Mouse (Mus musculus): ENCODE data around the gene Matn4. TPM values are rescaled to one million over a fixed set of nuclear protein-coding genes. Genes with fewer than 3 reads are reported as not detected.

Matn4 gene
- polyA plus RNA-seq (2015; fragmentation: Nextera tagmentation; extraction: Ambion mirVana), result 66.0 and 105 TPM in 2 replicates

DNA sequence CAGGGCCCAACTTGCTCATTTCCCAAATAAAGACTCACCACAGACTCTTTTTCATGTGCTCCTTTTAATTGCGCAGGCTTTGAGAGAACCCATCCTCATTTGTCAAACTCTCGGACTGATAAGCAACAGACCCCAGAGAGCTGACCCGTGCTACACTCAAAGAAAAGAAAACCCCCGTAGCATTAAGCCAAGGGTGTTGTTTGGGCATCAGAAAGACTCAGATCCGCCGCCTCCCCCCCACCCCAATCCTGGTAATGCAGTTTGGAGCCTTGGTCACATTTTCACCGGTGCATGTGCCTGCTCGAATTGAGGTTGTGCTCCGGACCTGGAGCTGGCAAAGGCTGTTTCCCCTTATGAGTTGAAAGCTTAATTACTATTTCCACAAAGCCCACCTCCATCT, at the start of gene Matn4:
Gene Matn4, minus strand, starts transcription at position 101 of the 400 bp plus-strand sequence.
- WGBS, result 5% methylated on average over 9 of the region's 9 CpGs
- H3K27ac ChIP-seq, result peak within 1 kb of the TSS; percentile 76

DNA sequence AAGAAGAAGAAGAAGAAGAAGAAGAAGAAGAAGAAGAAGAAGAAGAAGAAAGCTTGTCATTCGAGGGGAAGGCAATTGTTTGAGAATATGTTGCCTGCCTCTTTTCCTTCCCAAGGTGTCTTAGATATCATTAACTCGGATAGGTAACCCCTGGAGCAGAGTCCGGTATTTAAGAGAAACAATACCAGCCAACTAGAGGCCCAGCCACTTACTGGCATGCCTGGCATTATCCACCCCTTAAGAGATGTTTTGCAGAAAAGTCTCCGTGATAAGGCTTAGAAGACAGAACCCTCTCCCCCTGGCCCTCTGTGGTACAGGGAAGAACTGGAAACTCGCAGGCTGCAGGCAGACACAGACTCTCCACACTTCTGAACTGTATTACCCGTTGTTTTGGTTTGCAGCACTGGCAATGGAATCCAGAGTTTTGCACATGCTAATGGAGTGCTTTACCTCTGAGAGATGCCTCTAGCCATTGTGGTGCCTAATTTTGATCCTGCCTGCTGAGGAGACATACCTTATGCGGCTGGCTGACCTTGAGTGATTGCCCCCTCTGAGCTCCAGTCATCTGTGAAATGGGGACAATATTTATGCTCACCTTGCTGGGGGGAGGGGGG, 49.0 kb upstream of the Matn4 start:
- Histone ChIP-seq H3K4me3 (no peak overlapping the region), H3K4me1 (peaks cover 49% of the 10 kb centered on the region), H3K27ac (no peak overlapping the region), H3K36me3 (no peaks in the 10 kb centered on the region), H3K27me3 (no peaks in the 10 kb centered on the region), H3K9me3 (no peaks in the 10 kb centered on the region), H3K4me2 (no peak overlapping the region), H3K9ac (no peak overlapping the region)
- WGBS, result 63% methylated on average over 7 of the region's 7 CpGs
- ATAC-seq (ENCODE audit: insufficient number of reproducible peaks, insufficient read depth, low FRiP score, low TSS enrichment, low read depth), result no peak

More for the DNA sequence above, at the start of gene Matn4:
- Histone ChIP-seq H3K27me3 (peaks cover 99% of the 10 kb centered on the region), H3K4me3 (peak within 1 kb of the TSS; percentile 44), H3K9me3 (no peaks in the 10 kb centered on the region), H3K4me2 (peak within 1 kb of the TSS; percentile 65), H3K4me1 (peaks cover 46% of the 10 kb centered on the region), H3K36me3 (no peaks in the 10 kb centered on the region), H3K9ac (peak within 1 kb of the TSS; percentile 67)
- no peak for ATAC-seq (ENCODE audit: insufficient number of reproducible peaks, insufficient read depth, low FRiP score, low TSS enrichment, low read depth)

DNA sequence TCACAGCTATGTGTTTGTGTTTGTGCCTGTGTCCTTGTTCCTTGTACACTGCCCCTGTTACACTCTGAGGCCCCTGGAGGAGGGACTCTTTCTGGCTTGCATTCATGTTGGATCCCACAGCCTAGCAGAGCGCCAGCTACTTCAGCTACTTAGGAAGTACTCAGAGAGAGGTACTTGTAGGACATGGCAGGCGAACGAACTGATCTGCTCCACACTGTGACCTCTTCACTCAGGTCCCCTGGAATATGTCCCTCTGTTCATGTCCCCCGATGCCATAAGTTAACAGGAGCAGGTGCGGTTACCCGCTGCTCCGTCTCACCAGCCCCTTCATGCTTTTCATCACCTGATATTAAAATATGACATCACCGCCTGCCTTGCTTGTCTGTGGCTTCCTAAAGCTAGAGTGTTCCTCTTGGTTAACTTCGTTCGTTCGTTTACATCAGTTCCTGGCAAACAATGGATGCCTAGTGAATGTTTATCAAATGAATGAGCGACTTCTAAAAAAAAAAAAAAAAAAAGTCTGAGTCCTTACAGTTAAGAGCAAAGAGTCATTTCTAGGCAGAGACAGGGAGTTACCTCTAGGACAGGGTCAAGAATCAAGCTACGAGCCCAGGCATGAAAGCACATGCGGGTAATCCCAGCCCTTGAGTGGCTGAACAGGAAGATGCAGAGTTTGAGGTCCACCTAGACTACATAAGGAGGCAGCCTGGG, 48.2 kb upstream of the Matn4 start:
- 83% methylated on average over 14 of the region's 14 CpGs for WGBS
- no peaks in the 10 kb centered on the region for H3K27me3 ChIP-seq
- H3K4me2 ChIP-seq, result no peak overlapping the region
- no peak overlapping the region for H3K9ac ChIP-seq
- ATAC-seq (ENCODE audit: insufficient number of reproducible peaks, insufficient read depth, low FRiP score, low TSS enrichment, low read depth), result no peak
- H3K4me1 ChIP-seq, result peaks cover 53% of the 10 kb centered on the region
- no peaks in the 10 kb centered on the region for H3K9me3 ChIP-seq
- H3K4me3 ChIP-seq, result no peak overlapping the region
- no peak overlapping the region for H3K27ac ChIP-seq
- H3K36me3 ChIP-seq, result no peaks in the 10 kb centered on the region

DNA sequence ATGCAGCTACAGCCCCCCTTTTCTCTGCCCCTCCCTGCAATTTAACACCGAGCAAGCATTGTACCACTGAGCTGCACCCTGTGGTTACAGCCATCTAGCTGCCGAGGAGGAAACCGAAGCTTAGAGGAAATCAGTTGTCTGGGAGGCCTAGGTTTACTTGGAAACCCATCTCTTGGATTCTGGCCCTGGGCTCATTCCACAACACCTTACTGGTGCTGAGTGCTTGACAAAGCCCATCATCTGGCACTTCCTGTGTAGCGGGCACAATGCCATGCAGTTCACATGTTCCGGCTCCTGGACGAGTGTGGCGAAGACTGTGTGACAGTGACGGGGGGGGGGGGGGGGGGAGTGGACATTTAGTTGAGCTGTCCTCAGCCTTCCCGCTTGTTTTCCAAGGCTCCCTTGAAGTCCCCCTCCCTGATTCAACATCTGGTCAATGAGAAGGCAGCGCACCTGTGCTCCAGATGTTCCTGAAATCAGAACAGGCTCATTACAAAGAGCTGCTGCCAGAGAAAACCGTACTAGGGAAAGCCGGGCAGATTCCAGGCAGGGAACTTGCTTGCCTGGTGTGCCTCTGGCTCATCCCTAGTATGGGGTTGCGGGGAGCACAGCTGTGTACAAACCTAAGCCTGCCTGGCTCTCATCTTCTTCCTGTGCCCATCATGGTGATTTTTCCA, 47.2 kb upstream of the Matn4 start:
- WGBS, result 23% methylated on average over 13 of the region's 13 CpGs
- Histone ChIP-seq H3K27ac (peak overlapping the region; percentile 68), H3K4me3 (no peak overlapping the region), H3K9me3 (no peaks in the 10 kb centered on the region), H3K27me3 (no peaks in the 10 kb centered on the region), H3K4me2 (peak overlapping the region; percentile 9; the same call in 1 of the 2 replicates), H3K36me3 (no peaks in the 10 kb centered on the region), H3K4me1 (peaks cover 53% of the 10 kb centered on the region), H3K9ac (no peak overlapping the region)
- ATAC-seq (ENCODE audit: insufficient number of reproducible peaks, insufficient read depth, low FRiP score, low TSS enrichment, low read depth), result no peak

DNA sequence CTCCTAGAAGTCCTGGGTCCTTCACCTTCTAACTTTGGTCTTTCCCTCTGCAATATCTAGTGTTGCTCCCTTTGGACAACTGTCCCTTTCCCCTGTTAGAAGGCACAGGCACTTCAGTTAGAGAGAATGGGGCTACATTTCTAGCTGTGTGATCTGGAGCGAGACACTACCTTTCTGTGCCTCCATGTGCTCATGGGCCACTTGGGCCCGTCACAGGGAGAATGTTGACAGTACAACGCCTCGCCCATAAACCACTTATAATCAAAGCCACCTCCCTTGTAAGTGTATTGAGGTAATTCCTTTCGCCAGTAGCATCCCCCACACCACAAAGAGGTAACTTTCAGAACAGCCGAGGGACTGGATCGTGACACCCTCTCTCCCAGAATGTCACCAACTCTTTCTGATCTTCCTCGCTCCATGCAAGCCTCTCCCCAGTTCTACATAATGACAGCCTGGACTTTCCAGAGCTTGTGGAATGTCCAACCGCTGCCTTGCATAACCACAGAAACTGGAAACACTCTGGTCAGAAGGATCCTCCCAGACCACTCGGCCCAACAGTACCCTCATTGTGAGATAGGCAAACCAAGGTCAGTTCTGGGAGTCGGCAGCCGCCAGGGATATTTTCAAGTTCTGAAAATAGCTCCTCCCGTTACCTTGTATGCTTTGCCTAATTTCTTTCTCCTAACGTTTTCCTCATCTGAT, 44.5 kb upstream of the Matn4 start:
- WGBS, result 81% methylated on average over 14 of the region's 14 CpGs
- Histone ChIP-seq H3K36me3 (no peaks in the 10 kb centered on the region), H3K4me2 (no peak overlapping the region), H3K27ac (peak overlapping the region; percentile 55), H3K27me3 (no peaks in the 10 kb centered on the region), H3K4me1 (peaks cover 33% of the 10 kb centered on the region), H3K9me3 (no peaks in the 10 kb centered on the region), H3K9ac (no peak overlapping the region), H3K4me3 (no peak overlapping the region)
- ATAC-seq (ENCODE audit: insufficient number of reproducible peaks, insufficient read depth, low FRiP score, low TSS enrichment, low read depth), result no peak

DNA sequence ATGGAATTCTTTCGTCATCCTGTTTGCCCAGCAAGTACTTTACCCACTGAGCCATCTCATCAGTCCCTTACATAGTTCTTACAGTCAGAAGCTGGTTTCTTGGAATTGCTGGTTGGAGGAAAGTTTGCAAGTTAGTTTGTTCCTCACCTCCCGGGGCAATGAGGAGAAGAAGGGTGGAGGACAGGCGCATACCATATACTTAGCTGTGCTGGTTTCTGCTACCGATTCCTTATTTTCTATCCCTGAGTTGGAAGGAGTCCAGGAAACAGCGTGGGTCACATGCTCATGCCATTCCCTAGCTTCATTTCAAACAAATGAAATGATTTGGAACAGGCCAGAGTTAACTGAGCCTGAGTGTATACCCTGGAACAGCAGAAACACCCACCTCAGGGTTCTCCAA, 44.0 kb upstream of the Matn4 start:
- H3K9me3 ChIP-seq, result no peaks in the 10 kb centered on the region
- H3K4me1 ChIP-seq, result peaks cover 33% of the 10 kb centered on the region
- H3K9ac ChIP-seq, result no peak overlapping the region
- H3K27me3 ChIP-seq, result no peaks in the 10 kb centered on the region
- H3K4me3 ChIP-seq, result no peak overlapping the region
- 58% methylated on average over 5 of the region's 5 CpGs for WGBS
- peak overlapping the region; percentile 55 for H3K27ac ChIP-seq
- no peaks in the 10 kb centered on the region for H3K36me3 ChIP-seq
- no peak overlapping the region for H3K4me2 ChIP-seq
- ATAC-seq (ENCODE audit: insufficient number of reproducible peaks, insufficient read depth, low FRiP score, low TSS enrichment, low read depth), result peak; percentile 33; the same call in 1 of the 2 replicates

DNA sequence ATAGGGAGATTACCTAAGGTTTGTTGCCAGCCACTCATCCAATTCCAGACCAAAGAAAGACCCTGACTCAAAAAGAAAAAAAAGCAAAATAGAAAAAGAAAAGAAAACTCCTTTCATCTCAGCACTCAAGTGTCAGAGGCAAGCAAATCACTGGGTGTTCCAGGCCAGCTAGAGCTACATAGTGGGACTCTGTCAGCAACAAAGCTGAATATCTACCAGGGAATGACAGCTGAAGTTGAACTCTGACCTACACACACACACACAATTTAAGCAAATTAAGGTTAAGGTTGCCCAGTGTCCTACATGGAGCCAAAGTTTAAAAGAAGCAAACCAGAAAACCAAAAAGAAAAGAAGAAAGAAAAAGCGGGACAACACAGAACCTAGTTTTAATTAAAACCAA, 43.2 kb upstream of the Matn4 start:
- Histone ChIP-seq H3K36me3 (no peaks in the 10 kb centered on the region), H3K27me3 (no peaks in the 10 kb centered on the region), H3K4me2 (no peak overlapping the region), H3K27ac (no peak overlapping the region), H3K9me3 (no peaks in the 10 kb centered on the region), H3K9ac (no peak overlapping the region), H3K4me3 (no peak overlapping the region), H3K4me1 (peaks cover 40% of the 10 kb centered on the region)
- 45% methylated on average over 1 of the region's 1 CpGs for WGBS
- no peak for ATAC-seq (ENCODE audit: insufficient number of reproducible peaks, insufficient read depth, low FRiP score, low TSS enrichment, low read depth)

DNA sequence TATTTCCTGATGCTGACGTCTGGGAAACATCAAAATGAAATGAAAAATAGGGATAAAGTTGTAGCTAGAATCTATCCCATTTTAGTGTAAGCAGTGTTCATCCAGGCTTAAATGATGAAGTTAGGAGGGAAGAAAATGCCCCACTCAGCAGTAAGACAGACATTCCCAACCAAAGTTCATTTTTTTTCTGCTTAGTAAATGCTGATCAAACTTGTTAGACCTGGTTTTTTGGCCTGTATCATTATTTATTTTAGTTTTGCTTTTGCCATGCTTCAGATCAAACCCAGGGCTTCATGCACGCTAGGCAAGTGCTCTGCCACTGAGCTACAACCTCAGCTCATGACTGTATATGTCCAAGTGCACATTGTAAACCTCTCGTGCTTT, 41.1 kb upstream of the Matn4 start:
- no peak for ATAC-seq (ENCODE audit: insufficient number of reproducible peaks, insufficient read depth, low FRiP score, low TSS enrichment, low read depth)

DNA sequence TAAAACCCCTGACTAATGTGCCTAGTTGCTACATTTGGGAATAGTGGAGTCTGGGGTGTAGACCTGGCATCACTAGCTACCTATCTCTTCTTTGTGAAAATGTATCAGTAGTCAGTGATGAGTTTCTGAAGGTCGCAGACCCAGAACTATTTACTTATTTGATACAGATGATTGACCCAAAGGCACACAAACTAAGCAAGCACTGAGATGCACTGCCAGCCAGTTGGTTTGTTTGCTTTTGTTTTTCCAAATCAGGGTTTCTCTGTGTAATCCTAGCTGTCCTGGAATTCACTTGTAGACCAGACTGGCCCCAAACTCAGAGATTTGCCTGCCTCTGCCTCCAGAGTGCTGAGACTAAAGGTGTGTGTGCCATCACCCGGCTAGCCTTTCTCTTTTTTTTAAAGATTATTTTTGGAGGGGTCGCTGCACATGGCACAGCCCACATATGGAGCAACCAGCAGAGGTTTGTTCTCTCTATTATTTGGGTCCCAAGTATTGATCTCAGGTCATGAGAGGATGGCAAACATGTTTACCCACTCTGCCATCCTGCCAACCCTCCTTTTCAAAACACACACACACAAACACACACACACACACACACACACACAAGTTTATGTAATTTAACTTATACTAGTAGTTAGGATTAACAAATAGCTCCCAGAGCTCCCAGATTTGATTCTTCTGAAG, 40.6 kb upstream of the Matn4 start:
- 83% methylated on average over 3 of the region's 3 CpGs for WGBS
- no peaks in the 10 kb centered on the region for H3K9me3 ChIP-seq
- H3K9ac ChIP-seq, result no peak overlapping the region
- H3K27me3 ChIP-seq, result no peaks in the 10 kb centered on the region
- ATAC-seq (ENCODE audit: insufficient number of reproducible peaks, insufficient read depth, low FRiP score, low TSS enrichment, low read depth), result no peak
- peaks cover 42% of the 10 kb centered on the region for H3K4me1 ChIP-seq
- H3K4me2 ChIP-seq, result no peak overlapping the region
- H3K4me3 ChIP-seq, result no peak overlapping the region
- H3K27ac ChIP-seq, result no peak overlapping the region
- no peaks in the 10 kb centered on the region for H3K36me3 ChIP-seq

More for the DNA sequence above, 41.1 kb upstream of the Matn4 start:
- Histone ChIP-seq H3K36me3 (no peaks in the 10 kb centered on the region), H3K4me1 (peaks cover 37% of the 10 kb centered on the region), H3K4me2 (no peak overlapping the region), H3K27ac (no peak overlapping the region), H3K4me3 (no peak overlapping the region), H3K9ac (no peak overlapping the region), H3K27me3 (no peaks in the 10 kb centered on the region), H3K9me3 (no peaks in the 10 kb centered on the region)
- WGBS, result 69% methylated on average over 3 of the region's 3 CpGs

DNA sequence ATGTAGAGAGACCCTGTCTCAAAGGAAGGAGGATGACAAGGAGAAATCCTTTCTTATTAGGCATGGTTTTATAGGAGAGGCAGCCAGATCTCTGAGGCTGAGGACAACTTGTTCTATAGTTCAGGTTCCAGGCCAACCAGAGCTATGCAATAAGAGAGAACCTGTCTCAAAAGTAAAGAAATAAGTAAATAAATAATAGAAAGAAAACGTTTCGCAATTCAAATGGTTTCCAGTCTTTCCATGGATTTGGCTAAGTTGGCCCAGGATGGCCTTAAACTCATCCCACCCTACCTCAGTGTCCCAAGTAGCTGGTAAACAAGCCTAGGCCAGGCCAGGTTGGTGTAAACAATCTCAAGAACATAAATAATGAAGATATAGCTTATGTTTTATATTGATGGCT, 39.7 kb upstream of the Matn4 start:
- H3K9ac ChIP-seq, result no peak overlapping the region
- 87% methylated on average over 2 of the region's 2 CpGs for WGBS
- no peak overlapping the region for H3K4me2 ChIP-seq
- ATAC-seq (ENCODE audit: insufficient number of reproducible peaks, insufficient read depth, low FRiP score, low TSS enrichment, low read depth), result no peak
- no peak overlapping the region for H3K4me3 ChIP-seq
- H3K27ac ChIP-seq, result no peak overlapping the region
- H3K9me3 ChIP-seq, result no peaks in the 10 kb centered on the region
- H3K36me3 ChIP-seq, result no peaks in the 10 kb centered on the region; the same call in 1 of the 2 replicates
- no peaks in the 10 kb centered on the region for H3K27me3 ChIP-seq
- peaks cover 48% of the 10 kb centered on the region for H3K4me1 ChIP-seq

DNA sequence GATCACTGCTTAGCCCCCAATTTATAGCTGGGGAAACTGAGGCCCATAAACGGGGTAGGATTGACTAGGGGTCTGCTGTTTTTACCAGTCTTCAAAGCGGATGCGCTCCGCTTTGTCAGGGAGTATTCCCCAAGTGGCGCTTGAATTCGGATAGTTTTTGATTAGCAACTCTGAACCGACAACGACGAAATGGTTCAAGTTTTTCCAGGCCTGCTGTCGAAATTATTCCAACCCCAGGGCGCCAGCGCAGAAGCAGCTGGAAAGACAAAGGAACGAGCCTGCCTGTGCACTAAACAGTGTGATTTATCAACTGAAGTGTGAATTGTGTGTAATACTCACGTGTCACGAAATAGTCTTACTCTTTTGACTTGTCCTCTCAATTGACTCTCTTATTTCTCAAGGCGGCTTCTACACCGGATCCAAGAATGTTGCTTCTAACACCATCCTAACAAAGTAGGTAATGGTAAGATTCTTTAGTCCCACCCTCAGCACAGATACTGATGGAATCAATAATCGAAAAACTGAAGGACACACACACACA, 38.6 kb upstream of the Matn4 start, which contains the start of gene Sdc4:
Gene Sdc4, minus strand, starts transcription at position 428 of the 541 bp plus-strand sequence.
- peak within 1 kb of the TSS; percentile 89 for H3K9ac ChIP-seq
- 9% methylated on average over 18 of the region's 18 CpGs for WGBS
- H3K36me3 ChIP-seq, result no peaks in the 10 kb centered on the region; the same call in 1 of the 2 replicates
- H3K4me1 ChIP-seq, result peaks cover 48% of the 10 kb centered on the region
- H3K4me2 ChIP-seq, result peak within 1 kb of the TSS; percentile 80
- H3K9me3 ChIP-seq, result no peaks in the 10 kb centered on the region
- H3K27ac ChIP-seq, result peak within 1 kb of the TSS; percentile 85
- no peaks in the 10 kb centered on the region for H3K27me3 ChIP-seq
- ATAC-seq (ENCODE audit: insufficient number of reproducible peaks, insufficient read depth, low FRiP score, low TSS enrichment, low read depth), result no peak
- peak within 1 kb of the TSS; percentile 76 for H3K4me3 ChIP-seq

Measured in embryonic facial prominence, embryonic 13.5 days (tissue).